Mouse (Mus musculus) central nervous system, embryonic 11.5 days (tissue): ENCODE measurements around the gene Prss41. TPM values are rescaled to one million over a fixed set of nuclear protein-coding genes. Genes with fewer than 3 reads are reported as not detected.

Experiments used
- polyA plus RNA-seq: library from polyadenylated mRNA; depleted of rRNA; stranded (reverse); fragments of >200 nt; gene quantifications from 2 replicates; pipeline ENCODE4 v1.2.3, GENCODE M21; 2012; rRNA removed

The Prss41 gene
- polyA plus RNA-seq, result 1.2 and 3.0 TPM in 2 replicates

GRCm38 (mm10) chr17:23843812-23844273, at the start of gene Prss41, which contains the start of gene Prss32:
TSS of gene Prss41 (minus strand) at chr17:23844172.
TSS of gene Prss32 (plus strand) at chr17:23843855.

GRCm38 (mm10) chr17:23880576-23880975, 36.6 kb upstream of the Prss41 start, which contains the start of the genes Dcpp1 and Dcpp2:
TSS of gene Dcpp1 (plus strand) at chr17:23880876.
TSS of gene Dcpp2 (plus strand) at chr17:23880880.

GRCm38 (mm10) chr17:23867756-23868155, 23.8 kb upstream of the Prss41 start, which contains the start of gene Prss21:
TSS of gene Prss21 (plus strand) at chr17:23868056.

GRCm38 (mm10) chr17:23836006-23836575, 7.9 kb downstream of the Prss41 start, which contains the start of gene Prss33:
TSS of gene Prss33 (minus strand) at chr17:23836056.

GRCm38 (mm10) chr17:23829064-23829619, 14.8 kb downstream of the Prss41 start, which contains the start of gene Elob:
TSS of gene Elob (minus strand) at chr17:23829136.

GRCm38 (mm10) chr17:23790269-23791078, 53.5 kb downstream of the Prss41 start, which contains the start of gene Srrm2:
TSS of gene Srrm2 (plus strand) at chr17:23790532.

Other genes starting within 250 kb of the Prss41 start
- 30.8 and 32.9 TPM in 2 replicates for gene Zfp13, start 244.7 kb downstream of the Prss41 start, polyA plus RNA-seq
- 0.38 and 0.57 TPM in 2 replicates for gene Zscan10, start 243.3 kb downstream of the Prss41 start, polyA plus RNA-seq
- 0.74 and 1.1 TPM in 2 replicates for gene Mmp25, start 198.9 kb downstream of the Prss41 start, polyA plus RNA-seq
- 0.19 and 0.22 TPM in 2 replicates for gene Bicdl2, start 183.7 kb downstream of the Prss41 start, polyA plus RNA-seq
- 35.1 and 40.8 TPM in 2 replicates for gene Hcfc1r1, start 170.6 kb downstream of the Prss41 start, polyA plus RNA-seq
- 44.0 and 45.6 TPM in 2 replicates for gene Thoc6, start 170.3 kb downstream of the Prss41 start, polyA plus RNA-seq
- gene Tnfrsf12a, start 166.7 kb downstream of the Prss41 start, polyA plus RNA-seq, result 2.3 and 3.4 TPM in 2 replicates
- gene Cldn6, start 164.9 kb downstream of the Prss41 start, polyA plus RNA-seq, result 4.8 and 12.5 TPM in 2 replicates
- 1.6 and 2.8 TPM in 2 replicates for gene Cldn9, start 160.1 kb downstream of the Prss41 start, polyA plus RNA-seq
- gene 1520401A03Rik, start 121.4 kb downstream of the Prss41 start, polyA plus RNA-seq, result 0.05 and 1.1 TPM in 2 replicates
- 45.2 and 56.0 TPM in 2 replicates for gene Pkmyt1, start 117.8 kb downstream of the Prss41 start, polyA plus RNA-seq
- gene Paqr4, start 103.3 kb downstream of the Prss41 start, polyA plus RNA-seq, result 12.7 and 14.2 TPM in 2 replicates
- gene Kremen2, start 98.3 kb downstream of the Prss41 start, polyA plus RNA-seq, result 1.4 and 6.2 TPM in 2 replicates
- 83.3 and 88.4 TPM in 2 replicates for gene Flywch1, start 72.6 kb downstream of the Prss41 start, polyA plus RNA-seq
- 28.6 and 30.1 TPM in 2 replicates for gene Flywch2, start 58.1 kb downstream of the Prss41 start, polyA plus RNA-seq
- gene Srrm2, start 53.6 kb downstream of the Prss41 start, polyA plus RNA-seq, result 640 and 782 TPM in 2 replicates
- gene Elob, start 15.0 kb downstream of the Prss41 start, polyA plus RNA-seq, result 524 and 676 TPM in 2 replicates
- gene Prss33, start 8.1 kb downstream of the Prss41 start, polyA plus RNA-seq, result 0.26 and 0.46 TPM in 2 replicates
- 0.06 TPM in 1 of 2 replicates, not detected in the other for gene Prss32, start 317 bp downstream of the Prss41 start, polyA plus RNA-seq
- gene Prss21, start 23.9 kb upstream of the Prss41 start, polyA plus RNA-seq, result not detected in 2 replicates
- not detected in 2 replicates for gene Dcpp1, start 36.7 kb upstream of the Prss41 start, polyA plus RNA-seq
- not detected in 2 replicates for gene Dcpp2, start 36.7 kb upstream of the Prss41 start, polyA plus RNA-seq
- gene Dcpp3, start 73.3 kb upstream of the Prss41 start, polyA plus RNA-seq, result not detected in 2 replicates
- 0.08 TPM in 1 of 2 replicates, not detected in the other for gene Sbp, start 97.5 kb upstream of the Prss41 start, polyA plus RNA-seq
- gene Sbpl, start 111.1 kb upstream of the Prss41 start, polyA plus RNA-seq, result not detected in 2 replicates
- 0.05 TPM in 1 of 2 replicates, not detected in the other for gene Prss30, start 136.4 kb upstream of the Prss41 start, polyA plus RNA-seq
- 0.22 and 0.35 TPM in 2 replicates for gene Prss22, start 153.9 kb upstream of the Prss41 start, polyA plus RNA-seq
- 0.15 TPM in 1 of 2 replicates, not detected in the other for gene Prss27, start 194.0 kb upstream of the Prss41 start, polyA plus RNA-seq
- gene Kctd5, start 229.3 kb upstream of the Prss41 start, polyA plus RNA-seq, result 46.7 and 67.8 TPM in 2 replicates